Mouse (Mus musculus) hindbrain, embryonic 16.5 days (tissue): Measurements from ENCODE around the gene Olfr665. TPM values are rescaled to one million over a fixed set of nuclear protein-coding genes. Genes with fewer than 3 reads are reported as not detected.
"Not testable (repeated sequence)": the region's sequence is repeated elsewhere in the genome, so short reads cannot be mapped to it uniquely, and the experiment has no call there.

Source experiments
- ATAC-seq: fragments of 200-750 bp; cut with Nextera tagmentation; 2 replicates; pipeline ENCODE4 v1.8.0; 2017; ENCODE audit warnings: moderate TSS enrichment, moderate library complexity
- H3K27ac ChIP-seq: fragments of 300-500 bp; sonication (generic); 2 replicates; pipeline ENCODE4 v1.5.1; 2014; ENCODE audit warnings: low read depth, mild to moderate bottlenecking, control low read depth, low read length, moderate library complexity
- H3K27me3 ChIP-seq: fragments of 300-500 bp; sonication (generic); replicated peaks from 2 replicates; pipeline ENCODE4 v1.6.1; 2014; ENCODE audit warnings: low read length; ENCODE audit not compliant: control insufficient read depth, insufficient read depth
- H3K36me3 ChIP-seq: fragments of 300-500 bp; sonication (generic); 2 replicates; pipeline ENCODE4 v1.6.1; 2014; ENCODE audit warnings: mild to moderate bottlenecking, low read length, moderate library complexity, mixed read lengths; ENCODE audit not compliant: control insufficient read depth, insufficient read depth
- H3K4me1 ChIP-seq: fragments of 300-500 bp; sonication (generic); 2 replicates; pipeline ENCODE4 v1.6.1; 2014; ENCODE audit warnings: low read depth, low read length; ENCODE audit not compliant: control insufficient read depth, insufficient read depth
- H3K4me2 ChIP-seq: fragments of 300-500 bp; sonication (generic); 2 replicates; pipeline ENCODE4 v1.6.1; 2014; ENCODE audit warnings: mild to moderate bottlenecking, low read length, control low read depth, moderate library complexity
- H3K4me3 ChIP-seq: fragments of 300-500 bp; sonication (generic); 2 replicates; pipeline ENCODE4 v1.5.1; 2014; ENCODE audit warnings: mild to moderate bottlenecking, low read length, control low read depth, moderate library complexity
- H3K9ac ChIP-seq: fragments of 300-500 bp; sonication (generic); 2 replicates; pipeline ENCODE4 v1.6.1; 2014; ENCODE audit warnings: low read depth, mild to moderate bottlenecking, control low read depth, low read length, moderate library complexity
- H3K9me3 ChIP-seq: fragments of 300-500 bp; sonication (generic); 2 replicates; pipeline ENCODE4 v1.6.1; 2014; ENCODE audit warnings: mild to moderate bottlenecking, low read length, moderate library complexity; ENCODE audit not compliant: control insufficient read depth
- WGBS: fragments of 180-500 bp; shearing (Covaris S2); extraction: QIAGEN DNeasy Blood & Tissue Kit; methylation state at CpG from one replicate; pipeline ENCODE4 v1.1.7; 2014; 5-methylcytosine and 5-hydroxymethylcytosine counted together
- polyA plus RNA-seq: library from polyadenylated mRNA; unstranded; fragments of >200 nt; fragmentation: Nextera tagmentation; extraction: Ambion mirVana; gene quantifications from 2 replicates; pipeline ENCODE4 v1.2.1, GENCODE M21; 2015

Olfr665 gene
- not detected in 2 replicates for polyA plus RNA-seq

DNA sequence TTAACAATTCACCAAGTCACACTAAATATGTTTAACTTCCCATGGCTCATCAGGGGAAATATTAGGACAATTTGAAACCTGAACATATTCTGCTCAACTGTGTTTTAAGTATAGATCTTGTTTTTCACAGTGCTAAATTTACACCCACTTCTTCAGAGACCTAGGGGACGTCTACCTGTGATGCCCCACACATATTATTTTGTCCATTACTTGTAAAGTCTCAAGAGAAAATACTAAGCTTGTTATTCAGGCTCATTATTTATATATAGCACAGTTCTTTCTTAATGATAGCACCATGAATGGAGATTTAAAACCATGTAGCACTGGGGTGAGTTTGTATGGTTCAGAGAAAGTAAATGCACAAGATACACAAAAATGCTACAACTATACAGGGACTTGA lies at the start of gene Olfr665:
Gene Olfr665 (plus strand): TSS at position 301 of the 400 bp plus-strand sequence.
- Histone ChIP-seq H3K9me3 (no peaks in the 10 kb centered on the region), H3K4me2 (no peak within 1 kb of the TSS), H3K4me3 (no peak within 1 kb of the TSS), H3K27ac (no peak within 1 kb of the TSS), H3K4me1 (no peaks in the 10 kb centered on the region), H3K36me3 (no peaks in the 10 kb centered on the region), H3K27me3 (no peaks in the 10 kb centered on the region), H3K9ac (no peak within 1 kb of the TSS)
- 48% methylated on average over 1 of the region's 1 CpGs for WGBS
- ATAC-seq, result no peak

GRCm38 (mm10) chr7:104842503-104842902 lies 35.3 kb upstream of the Olfr665 start, which contains the start of gene Usp17lb:
TSS of gene Usp17lb (minus strand) at chr7:104842603.
- Histone ChIP-seq H3K36me3 (no peaks in the 10 kb centered on the region), H3K4me2 (no peak within 1 kb of the TSS), H3K9me3 (no peaks in the 10 kb centered on the region), H3K27me3 (no peaks in the 10 kb centered on the region), H3K27ac (no peak within 1 kb of the TSS), H3K4me3 (no peak within 1 kb of the TSS), H3K9ac (no peak within 1 kb of the TSS), H3K4me1 (no peaks in the 10 kb centered on the region)
- ATAC-seq, result no peak
- WGBS, result 60% methylated on average over 1 of the region's 1 CpGs

DNA sequence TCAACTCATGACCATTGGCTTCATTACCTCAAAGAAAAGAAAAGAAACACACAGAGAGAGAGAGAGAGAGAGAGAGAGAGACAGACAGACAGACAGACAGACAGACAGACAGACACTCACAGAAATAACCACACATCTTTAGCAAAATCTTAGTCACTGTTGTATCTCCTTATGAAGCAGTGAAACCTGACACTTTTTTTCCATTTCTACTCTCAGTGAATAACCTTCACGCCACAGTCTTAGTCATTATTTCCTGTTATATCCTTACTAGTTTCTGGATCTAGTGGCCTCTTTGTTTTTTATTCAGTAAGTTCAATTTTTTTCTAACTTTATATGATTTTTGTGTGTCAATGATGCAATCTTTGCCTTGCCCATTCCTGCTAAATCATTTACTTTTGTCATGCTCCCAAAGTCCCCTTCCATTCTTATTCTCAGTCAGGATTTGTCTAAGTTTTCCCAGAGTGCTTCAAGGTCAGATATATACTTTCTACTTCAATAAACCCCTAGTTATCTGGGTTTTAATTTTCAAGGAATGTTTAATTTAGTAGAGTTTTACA lies 34.0 kb upstream of the Olfr665 start:
- WGBS, result 75% methylated on average over 1 of the region's 1 CpGs
- Histone ChIP-seq H3K4me1 (no peaks in the 10 kb centered on the region), H3K27me3 (no peaks in the 10 kb centered on the region), H3K4me3 (no peak overlapping the region), H3K4me2 (no peak overlapping the region), H3K9me3 (no peaks in the 10 kb centered on the region), H3K9ac (no peak overlapping the region), H3K27ac (no peak overlapping the region), H3K36me3 (no peaks in the 10 kb centered on the region)
- ATAC-seq, result no peak

DNA sequence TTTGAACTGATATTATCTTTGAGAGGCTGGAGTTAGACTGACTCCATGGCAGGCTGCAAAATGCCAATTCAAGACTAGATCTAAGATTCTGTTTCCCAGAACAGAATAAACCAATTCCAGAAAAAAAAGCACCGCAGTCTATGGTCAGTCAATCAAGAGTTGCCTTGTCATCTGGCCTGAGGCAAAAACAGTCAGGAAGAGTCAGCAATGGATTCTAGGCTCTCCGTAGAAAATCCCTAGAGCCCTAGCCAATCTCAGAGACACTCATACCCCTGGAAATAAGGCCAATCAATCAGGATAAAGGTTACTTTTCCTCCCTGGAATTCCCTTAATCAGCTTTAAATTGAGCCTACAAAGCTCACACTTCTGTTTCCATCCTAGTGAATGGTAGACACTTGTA lies 26.3 kb upstream of the Olfr665 start:
- not testable (repeated sequence) for ATAC-seq, H3K27me3 ChIP-seq, H3K4me2 ChIP-seq, H3K4me3 ChIP-seq, H3K36me3 ChIP-seq, H3K9me3 ChIP-seq, H3K27ac ChIP-seq, H3K9ac ChIP-seq, H3K4me1 ChIP-seq
- 86% methylated on average over 2 of the region's 2 CpGs for WGBS

DNA sequence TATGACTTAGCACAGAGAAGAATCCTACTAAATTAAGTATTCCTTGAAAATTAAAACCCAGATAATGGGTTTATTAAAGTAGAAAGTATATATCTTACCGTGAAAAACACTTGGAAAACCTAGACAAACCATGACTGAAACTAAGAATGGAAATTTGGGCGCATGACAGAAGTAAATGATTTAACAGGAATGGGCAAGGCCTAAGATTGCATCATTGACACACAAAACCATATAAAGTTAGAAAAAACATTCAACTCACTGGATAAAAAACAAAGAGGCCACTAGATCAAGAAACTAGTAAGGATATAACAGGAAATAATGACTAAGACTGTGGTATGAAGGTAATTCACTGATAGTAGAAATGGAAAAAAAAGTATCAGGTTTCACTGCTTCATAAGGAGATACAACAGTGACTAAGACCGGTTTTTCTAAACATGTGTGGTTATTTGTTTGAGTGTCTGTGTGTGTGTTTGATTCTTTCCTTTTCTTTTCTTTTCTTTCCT lies 22.5 kb upstream of the Olfr665 start:
- Histone ChIP-seq H3K27ac (no peak overlapping the region), H3K9me3 (no peaks in the 10 kb centered on the region), H3K4me2 (no peak overlapping the region), H3K9ac (no peak overlapping the region), H3K4me1 (no peaks in the 10 kb centered on the region), H3K4me3 (no peak overlapping the region), H3K36me3 (no peaks in the 10 kb centered on the region), H3K27me3 (no peaks in the 10 kb centered on the region)
- ATAC-seq, result no peak
- WGBS, result 83% methylated on average over 3 of the region's 3 CpGs

- not testable (repeated sequence) for H3K9me3 ChIP-seq, H3K9ac ChIP-seq, H3K27me3 ChIP-seq, H3K4me3 ChIP-seq, H3K4me2 ChIP-seq, H3K27ac ChIP-seq, H3K36me3 ChIP-seq, ATAC-seq, H3K4me1 ChIP-seq
- WGBS, result 82% methylated on average over 2 of the region's 2 CpGs
These were observed 21.1 kb upstream of the Olfr665 start, which contains the start of gene Usp17la for GRCm38 (mm10) chr7:104856709-104857108. TSS of gene Usp17la (plus strand) at chr7:104857009.

GRCm38 (mm10) chr7:104857683-104858082 lies 20.1 kb upstream of the Olfr665 start:
- Histone ChIP-seq H3K36me3 (no peaks in the 10 kb centered on the region), H3K9me3 (no peaks in the 10 kb centered on the region), H3K9ac (no peak overlapping the region), H3K4me2 (no peak overlapping the region), H3K4me1 (no peaks in the 10 kb centered on the region), H3K27me3 (no peaks in the 10 kb centered on the region), H3K27ac (no peak overlapping the region), H3K4me3 (no peak overlapping the region)
- WGBS, result 84% methylated on average over 1 of the region's 1 CpGs
- no peak for ATAC-seq

GRCm38 (mm10) chr7:104861381-104861780 lies 16.4 kb upstream of the Olfr665 start:
- H3K4me2 ChIP-seq, result no peak overlapping the region
- H3K27ac ChIP-seq, result no peak overlapping the region
- WGBS, result 86% methylated on average over 3 of the region's 3 CpGs
- no peak for ATAC-seq
- no peaks in the 10 kb centered on the region for H3K36me3 ChIP-seq
- no peaks in the 10 kb centered on the region for H3K9me3 ChIP-seq
- H3K9ac ChIP-seq, result no peak overlapping the region
- no peak overlapping the region for H3K4me3 ChIP-seq
- H3K4me1 ChIP-seq, result no peaks in the 10 kb centered on the region
- no peaks in the 10 kb centered on the region for H3K27me3 ChIP-seq

GRCm38 (mm10) chr7:104895852-104896251 lies 18.0 kb downstream of the Olfr665 start, which contains the start of gene Olfr666:
TSS of gene Olfr666 (minus strand) at chr7:104895952.
- ATAC-seq, result no peak
- no peak within 1 kb of the TSS for H3K4me3 ChIP-seq
- H3K36me3 ChIP-seq, result no peaks in the 10 kb centered on the region
- 90% methylated on average over 2 of the region's 2 CpGs for WGBS
- no peak within 1 kb of the TSS for H3K9ac ChIP-seq
- H3K27ac ChIP-seq, result no peak within 1 kb of the TSS
- no peaks in the 10 kb centered on the region for H3K4me1 ChIP-seq
- H3K4me2 ChIP-seq, result no peak within 1 kb of the TSS
- H3K9me3 ChIP-seq, result no peaks in the 10 kb centered on the region
- H3K27me3 ChIP-seq, result no peaks in the 10 kb centered on the region
